Mouse (Mus musculus) intestine, embryonic 16.5 days (tissue): ENCODE results near the gene Tti1. TPM values are rescaled to one million over a fixed set of nuclear protein-coding genes. Genes with fewer than 3 reads are reported as not detected.

ENCODE experiments used
- ATAC-seq: fragments of 200-750 bp; cut with Nextera tagmentation; 2 replicates; pipeline ENCODE4 v1.8.0; 2017; ENCODE audit warnings: moderate TSS enrichment, moderate library complexity
- H3K27ac ChIP-seq: fragments of 300-500 bp; sonication (generic); 2 replicates; pipeline ENCODE4 v1.5.1; 2014; ENCODE audit warnings: mild to moderate bottlenecking, low read length
- H3K27me3 ChIP-seq: fragments of 300-500 bp; sonication (generic); replicated peaks from 2 replicates; pipeline ENCODE4 v1.6.1; 2014; ENCODE audit warnings: low read length, control low read depth, mixed read lengths; ENCODE audit not compliant: control insufficient read depth, insufficient read depth
- H3K36me3 ChIP-seq: fragments of 300-500 bp; sonication (generic); 2 replicates; pipeline ENCODE4 v1.6.1; 2014; ENCODE audit warnings: low read length, control low read depth; ENCODE audit not compliant: control insufficient read depth, insufficient read depth
- H3K4me1 ChIP-seq: fragments of 300-500 bp; sonication (generic); 2 replicates; pipeline ENCODE4 v1.6.1; 2014; ENCODE audit warnings: low read length, control low read depth, mixed read lengths; ENCODE audit not compliant: control insufficient read depth, insufficient read depth
- H3K4me2 ChIP-seq: fragments of 300-500 bp; sonication (generic); 2 replicates; pipeline ENCODE4 v1.6.1; 2014; ENCODE audit warnings: low read depth, low read length, control low read depth
- H3K4me3 ChIP-seq: fragments of 300-500 bp; sonication (generic); 2 replicates; pipeline ENCODE4 v1.5.1; 2014; ENCODE audit warnings: mild to moderate bottlenecking, low read length
- H3K9ac ChIP-seq: fragments of 300-500 bp; sonication (generic); 2 replicates; pipeline ENCODE4 v1.6.1; 2014; ENCODE audit warnings: low read depth, low read length
- H3K9me3 ChIP-seq: fragments of 300-500 bp; sonication (generic); 2 replicates; pipeline ENCODE4 v1.6.1; 2016; ENCODE audit warnings: low read length, control low read depth; ENCODE audit not compliant: control insufficient read depth
- WGBS: fragments of 180-500 bp; shearing (Covaris S2); extraction: QIAGEN DNeasy Blood & Tissue Kit; methylation state at CpG from one replicate; pipeline ENCODE4 v1.1.7; 2014; 5-methylcytosine and 5-hydroxymethylcytosine counted together
- polyA plus RNA-seq: library from polyadenylated mRNA; unstranded; fragments of >200 nt; fragmentation: Nextera tagmentation; extraction: Ambion mirVana; gene quantifications from 2 replicates; pipeline ENCODE4 v1.2.1, GENCODE M21; 2015

Tti1 gene
- polyA plus RNA-seq, 1 experiment from 2014 or later: 20.2 TPM

- Histone ChIP-seq H3K4me2 (no peak overlapping the region), H3K27me3 (no peaks in the 10 kb centered on the region), H3K27ac (no peak overlapping the region), H3K9me3 (no peaks in the 10 kb centered on the region), H3K4me1 (no peaks in the 10 kb centered on the region), H3K4me3 (no peak overlapping the region), H3K9ac (no peak overlapping the region), H3K36me3 (peaks cover 22% of the 10 kb centered on the region)
- no peak for ATAC-seq
- 61% methylated on average over 3 of the region's 3 CpGs for WGBS
Observed at GRCm38 (mm10) chr2:158047903-158048302, 19.7 kb upstream of the Tti1 start.

- no peak overlapping the region for H3K4me3 ChIP-seq
- no peak overlapping the region for H3K4me2 ChIP-seq
- H3K36me3 ChIP-seq: peaks cover 18% of the 10 kb centered on the region
- H3K9ac ChIP-seq: no peak overlapping the region
- H3K4me1 ChIP-seq: no peaks in the 10 kb centered on the region
- 66% methylated on average over 4 of the region's 4 CpGs for WGBS
- ATAC-seq: no peak
- no peak overlapping the region for H3K27ac ChIP-seq
- no peaks in the 10 kb centered on the region for H3K27me3 ChIP-seq
- H3K9me3 ChIP-seq: no peaks in the 10 kb centered on the region
Observed at GRCm38 (mm10) chr2:158046186-158046585, 18.0 kb upstream of the Tti1 start.

- Histone ChIP-seq H3K4me1 (no peaks in the 10 kb centered on the region), H3K36me3 (peaks cover 12% of the 10 kb centered on the region), H3K9ac (no peak overlapping the region), H3K4me3 (no peak overlapping the region), H3K27ac (no peak overlapping the region), H3K9me3 (no peaks in the 10 kb centered on the region), H3K4me2 (no peak overlapping the region), H3K27me3 (no peaks in the 10 kb centered on the region)
- WGBS: 88% methylated on average over 8 of the region's 8 CpGs
- no peak for ATAC-seq
Observed at GRCm38 (mm10) chr2:158043504-158043903, 15.3 kb upstream of the Tti1 start.

- no peak overlapping the region for H3K4me2 ChIP-seq
- ATAC-seq: no peak
- H3K4me3 ChIP-seq: no peak overlapping the region
- no peaks in the 10 kb centered on the region for H3K9me3 ChIP-seq
- no peaks in the 10 kb centered on the region for H3K4me1 ChIP-seq
- H3K9ac ChIP-seq: no peak overlapping the region
- 91% methylated on average over 2 of the region's 2 CpGs for WGBS
- no peak overlapping the region for H3K27ac ChIP-seq
- H3K27me3 ChIP-seq: no peaks in the 10 kb centered on the region
- peaks cover 12% of the 10 kb centered on the region for H3K36me3 ChIP-seq
Observed at GRCm38 (mm10) chr2:158040396-158040795, 12.2 kb upstream of the Tti1 start.

GRCm38 (mm10) chr2:158039662-158040061 is 11.4 kb upstream of the Tti1 start:
- Histone ChIP-seq H3K27me3 (no peaks in the 10 kb centered on the region), H3K27ac (no peak overlapping the region), H3K4me2 (no peak overlapping the region), H3K36me3 (peaks cover 11% of the 10 kb centered on the region), H3K4me1 (no peaks in the 10 kb centered on the region), H3K4me3 (no peak overlapping the region), H3K9me3 (no peaks in the 10 kb centered on the region), H3K9ac (no peak overlapping the region)
- no peak for ATAC-seq
- WGBS: 68% methylated on average over 1 of the region's 1 CpGs

- Histone ChIP-seq H3K4me2 (no peak overlapping the region), H3K4me3 (no peak overlapping the region), H3K36me3 (no peaks in the 10 kb centered on the region), H3K9ac (no peak overlapping the region), H3K9me3 (no peaks in the 10 kb centered on the region), H3K27ac (no peak overlapping the region), H3K4me1 (no peaks in the 10 kb centered on the region), H3K27me3 (no peaks in the 10 kb centered on the region)
- ATAC-seq: no peak
- WGBS: 90% methylated on average over 1 of the region's 1 CpGs
Observed at GRCm38 (mm10) chr2:158037571-158037970, 9.3 kb upstream of the Tti1 start.

- Histone ChIP-seq H3K4me1 (no peaks in the 10 kb centered on the region; the same call in 1 of the 2 replicates), H3K9ac (no peak overlapping the region), H3K27me3 (no peaks in the 10 kb centered on the region), H3K4me3 (no peak overlapping the region), H3K4me2 (no peak overlapping the region), H3K27ac (no peak overlapping the region), H3K36me3 (no peaks in the 10 kb centered on the region), H3K9me3 (no peaks in the 10 kb centered on the region)
- ATAC-seq: no peak
- WGBS: 81% methylated on average over 7 of the region's 7 CpGs
Observed at GRCm38 (mm10) chr2:158036953-158037352, 8.7 kb upstream of the Tti1 start.

GRCm38 (mm10) chr2:158036408-158036807 is 8.2 kb upstream of the Tti1 start:
- Histone ChIP-seq H3K27me3 (no peaks in the 10 kb centered on the region), H3K27ac (no peak overlapping the region), H3K9ac (no peak overlapping the region), H3K4me3 (no peak overlapping the region), H3K4me1 (peaks cover 3% of the 10 kb centered on the region), H3K4me2 (no peak overlapping the region), H3K36me3 (no peaks in the 10 kb centered on the region), H3K9me3 (no peaks in the 10 kb centered on the region)
- ATAC-seq: no peak
- 82% methylated on average over 6 of the region's 6 CpGs for whole genome bisulfite sequencing

- Histone ChIP-seq H3K27ac (no peak overlapping the region), H3K36me3 (no peaks in the 10 kb centered on the region), H3K9me3 (no peaks in the 10 kb centered on the region), H3K4me2 (no peak overlapping the region), H3K9ac (no peak overlapping the region), H3K27me3 (no peaks in the 10 kb centered on the region), H3K4me3 (no peak overlapping the region), H3K4me1 (peaks cover 8% of the 10 kb centered on the region)
- WGBS: 90% methylated on average over 2 of the region's 2 CpGs
- no peak for ATAC-seq
Observed at GRCm38 (mm10) chr2:158035813-158036212, 7.6 kb upstream of the Tti1 start.

- peak overlapping the region; percentile 99 for H3K4me3 ChIP-seq
- H3K27me3 ChIP-seq: no peaks in the 10 kb centered on the region
- H3K4me2 ChIP-seq: peak overlapping the region; percentile 76
- peaks cover 32% of the 10 kb centered on the region for H3K4me1 ChIP-seq
- H3K36me3 ChIP-seq: no peaks in the 10 kb centered on the region
- H3K9ac ChIP-seq: peak overlapping the region; percentile 98
- ATAC-seq: peak; percentile 43; the same call in 1 of the 2 replicates
- WGBS: 66% methylated on average over 7 of the region's 7 CpGs
- H3K27ac ChIP-seq: peak overlapping the region; percentile 28; the same call in 1 of the 2 replicates
- H3K9me3 ChIP-seq: no peaks in the 10 kb centered on the region
Observed at GRCm38 (mm10) chr2:158030007-158030406, 1.8 kb upstream of the Tti1 start.
